Mouse (Mus musculus): ENCODE data around the gene Asic2. TPM values are rescaled to one million over a fixed set of nuclear protein-coding genes. Genes with fewer than 3 reads are reported as not detected.

The Asic2 gene
- total and polyA plus RNA-seq, 2 experiments, result under 0.01 TPM; not detected in 1

GRCm38 (mm10) chr11:81187851-81188250 lies 780.4 kb downstream of the Asic2 start:
- Histone ChIP-seq H3K79me2 (ENCODE audit: control insufficient read depth, insufficient read depth, low read length) (no peaks in the 10 kb centered on the region), H3K36me3 (ENCODE audit: control insufficient read depth, insufficient read depth, low read length) (no peaks in the 10 kb centered on the region), H3K27me3 (ENCODE audit: control insufficient read depth, insufficient read depth, low read length) (no peaks in the 10 kb centered on the region; the same call in 1 of the 2 replicates), H3K27ac (replicated peaks; ENCODE audit: insufficient read depth, low read depth, low read length) (no peak overlapping the region), H3K4me3 (ENCODE audit: insufficient read depth, low read depth, low read length) (no peak overlapping the region), H3K4me1 (ENCODE audit: control insufficient read depth, insufficient read depth, low read length) (no peaks in the 10 kb centered on the region), H3K9ac (ENCODE audit: low read depth, low read length) (no peak overlapping the region)
- no peak for TF ChIP-seq POLR2A (IDR thresholded peaks at IDR 0.05; ENCODE audit: extremely low read depth, insufficient read depth, low read length)
- DNase-seq (ENCODE audit: extremely low read depth, low read depth, low spot score), result no peak
- 73% methylated on average over 3 of the region's 3 CpGs for WGBS

GRCm38 (mm10) chr11:81184721-81185120 lies 783.5 kb downstream of the Asic2 start:
- Histone ChIP-seq H3K36me3 (ENCODE audit: control insufficient read depth, insufficient read depth, low read length) (no peaks in the 10 kb centered on the region), H3K79me2 (ENCODE audit: control insufficient read depth, insufficient read depth, low read length) (no peaks in the 10 kb centered on the region), H3K9ac (ENCODE audit: low read depth, low read length) (no peak overlapping the region), H3K4me3 (ENCODE audit: insufficient read depth, low read depth, low read length) (no peak overlapping the region), H3K27me3 (ENCODE audit: control insufficient read depth, insufficient read depth, low read length) (no peaks in the 10 kb centered on the region; the same call in 1 of the 2 replicates), H3K27ac (replicated peaks; ENCODE audit: insufficient read depth, low read depth, low read length) (no peak overlapping the region), H3K4me1 (ENCODE audit: control insufficient read depth, insufficient read depth, low read length) (no peaks in the 10 kb centered on the region)
- DNase-seq (ENCODE audit: extremely low read depth, low read depth, low spot score), result no peak
- TF ChIP-seq CTCF (IDR thresholded peaks at IDR 0.05; ENCODE audit: low read depth, low read length), result no peak
- TF ChIP-seq POLR2A (IDR thresholded peaks at IDR 0.05; ENCODE audit: extremely low read depth, insufficient read depth, low read length), result no peak
- 81% methylated on average over 7 of the region's 7 CpGs for WGBS

DNA sequence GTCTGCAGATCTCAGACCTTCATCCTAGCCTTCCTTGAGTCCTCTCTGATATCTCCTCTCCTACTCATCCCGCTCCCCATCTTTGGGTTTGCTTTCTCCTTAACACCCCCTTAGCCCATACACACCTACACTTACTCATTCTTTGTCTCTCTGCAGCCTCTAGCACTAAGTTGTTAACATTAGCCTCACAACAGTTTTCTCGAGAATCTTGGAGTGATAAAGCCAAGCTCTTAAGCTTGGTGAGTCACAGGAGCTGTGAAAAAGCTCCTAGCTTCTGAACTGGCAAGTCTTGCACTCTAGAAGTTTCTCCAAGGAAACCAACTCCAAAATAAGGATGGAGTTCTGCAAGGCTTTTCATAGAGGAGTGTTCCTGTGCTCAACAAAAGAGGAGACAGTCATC lies 803.4 kb downstream of the Asic2 start:
- H3K4me3 ChIP-seq (ENCODE audit: insufficient read depth, low read depth, low read length), result no peak overlapping the region
- no peak for DNase-seq (ENCODE audit: extremely low read depth, low read depth, low spot score)
- no peak overlapping the region for H3K9ac ChIP-seq (ENCODE audit: low read depth, low read length)
- H3K27ac ChIP-seq (replicated peaks; ENCODE audit: insufficient read depth, low read depth, low read length), result no peak overlapping the region
- H3K79me2 ChIP-seq (ENCODE audit: control insufficient read depth, insufficient read depth, low read length), result no peaks in the 10 kb centered on the region
- no peaks in the 10 kb centered on the region for H3K36me3 ChIP-seq (ENCODE audit: control insufficient read depth, insufficient read depth, low read length)
- peaks cover 2% of the 10 kb centered on the region; the same call in 1 of the 2 replicates for H3K27me3 ChIP-seq (ENCODE audit: control insufficient read depth, insufficient read depth, low read length)
- TF ChIP-seq POLR2A (IDR thresholded peaks at IDR 0.05; ENCODE audit: extremely low read depth, insufficient read depth, low read length) (no peak), CTCF (IDR thresholded peaks at IDR 0.05; ENCODE audit: low read depth, low read length) (no peak)
- 76% methylated on average over 2 of the region's 2 CpGs for WGBS
- no peaks in the 10 kb centered on the region for H3K4me1 ChIP-seq (ENCODE audit: control insufficient read depth, insufficient read depth, low read length)

GRCm38 (mm10) chr11:81163056-81163455 lies 805.2 kb downstream of the Asic2 start:
- Histone ChIP-seq H3K27me3 (ENCODE audit: control insufficient read depth, insufficient read depth, low read length) (peaks cover 2% of the 10 kb centered on the region; the same call in 1 of the 2 replicates), H3K4me1 (ENCODE audit: control insufficient read depth, insufficient read depth, low read length) (no peaks in the 10 kb centered on the region), H3K27ac (replicated peaks; ENCODE audit: insufficient read depth, low read depth, low read length) (no peak overlapping the region), H3K79me2 (ENCODE audit: control insufficient read depth, insufficient read depth, low read length) (no peaks in the 10 kb centered on the region), H3K36me3 (ENCODE audit: control insufficient read depth, insufficient read depth, low read length) (no peaks in the 10 kb centered on the region), H3K9ac (ENCODE audit: low read depth, low read length) (no peak overlapping the region), H3K4me3 (ENCODE audit: insufficient read depth, low read depth, low read length) (no peak overlapping the region)
- 60% methylated on average over 4 of the region's 4 CpGs for WGBS
- no peak for DNase-seq (ENCODE audit: extremely low read depth, low read depth, low spot score)
- TF ChIP-seq CTCF (IDR thresholded peaks at IDR 0.05; ENCODE audit: low read depth, low read length) (no peak), POLR2A (IDR thresholded peaks at IDR 0.05; ENCODE audit: extremely low read depth, insufficient read depth, low read length) (no peak)

DNA sequence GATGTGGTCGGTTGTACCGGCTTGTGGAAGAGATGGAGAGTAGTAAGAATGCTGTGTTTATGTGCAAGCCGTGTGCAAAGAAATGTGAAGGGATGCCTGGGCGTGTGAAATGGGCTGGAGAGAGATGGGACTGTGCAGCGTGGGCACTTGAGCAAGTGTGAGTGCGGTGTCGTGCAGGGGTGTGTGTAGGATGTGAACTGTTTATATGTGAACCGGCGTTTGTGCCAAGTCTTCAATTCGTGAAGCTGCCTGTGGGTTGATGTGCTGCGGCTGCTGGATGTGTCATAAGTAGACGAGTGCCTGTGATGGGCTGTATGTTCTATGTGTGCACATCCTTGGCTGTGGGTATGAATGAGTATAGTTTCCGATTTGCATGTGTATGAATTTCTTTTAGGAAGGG lies 814.4 kb downstream of the Asic2 start:
- DNase-seq (ENCODE audit: extremely low read depth, low read depth, low spot score), result no peak
- Histone ChIP-seq H3K4me3 (ENCODE audit: insufficient read depth, low read depth, low read length) (no peak overlapping the region), H3K9ac (ENCODE audit: low read depth, low read length) (no peak overlapping the region), H3K27me3 (ENCODE audit: control insufficient read depth, insufficient read depth, low read length) (peaks cover 21% of the 10 kb centered on the region), H3K27ac (replicated peaks; ENCODE audit: insufficient read depth, low read depth, low read length) (no peak overlapping the region), H3K36me3 (ENCODE audit: control insufficient read depth, insufficient read depth, low read length) (no peaks in the 10 kb centered on the region), H3K79me2 (ENCODE audit: control insufficient read depth, insufficient read depth, low read length) (no peaks in the 10 kb centered on the region), H3K4me1 (ENCODE audit: control insufficient read depth, insufficient read depth, low read length) (no peaks in the 10 kb centered on the region)
- no peak for TF ChIP-seq POLR2A (IDR thresholded peaks at IDR 0.05; ENCODE audit: extremely low read depth, insufficient read depth, low read length)
- TF ChIP-seq CTCF (IDR thresholded peaks at IDR 0.05; ENCODE audit: low read depth, low read length), result no peak
- 25% methylated on average over 13 of the region's 13 CpGs for WGBS

DNA sequence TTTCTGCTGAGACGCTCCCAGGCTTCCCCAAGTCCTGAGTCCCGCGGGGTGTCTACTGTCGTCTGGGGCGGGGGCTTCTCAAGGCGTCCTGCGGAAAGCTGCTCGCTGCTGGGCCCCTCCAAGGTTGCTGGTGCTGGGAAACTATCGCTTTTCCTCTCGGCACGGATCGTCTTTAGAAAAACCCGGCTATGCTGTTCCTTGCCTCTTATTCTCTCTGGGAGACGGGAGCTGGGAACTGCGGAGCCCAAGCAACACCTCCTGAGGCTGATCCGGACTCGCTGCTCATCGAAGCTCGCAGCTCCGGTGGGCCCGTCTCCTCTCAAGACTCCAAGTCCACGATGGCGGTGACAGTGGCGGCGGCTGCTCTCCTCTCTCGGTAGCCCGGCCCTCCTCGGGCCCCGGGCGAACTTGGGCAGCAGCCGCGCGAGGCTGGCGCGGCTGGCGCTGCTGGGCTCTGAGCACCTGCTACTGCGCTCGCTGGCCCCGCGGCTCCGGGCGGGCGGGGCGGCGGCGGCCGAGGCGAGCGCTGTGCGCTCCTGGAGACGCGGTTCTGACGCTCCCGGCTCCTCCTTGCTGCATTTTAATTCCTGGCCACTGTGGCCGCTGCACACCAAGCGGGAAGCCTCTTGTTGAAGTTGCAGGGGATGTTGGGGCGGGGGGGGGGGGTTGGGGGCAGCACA lies 815.0 kb downstream of the Asic2 start:
- no peak overlapping the region for H3K27ac ChIP-seq (replicated peaks; ENCODE audit: insufficient read depth, low read depth, low read length)
- H3K27me3 ChIP-seq (ENCODE audit: control insufficient read depth, insufficient read depth, low read length), result peaks cover 21% of the 10 kb centered on the region
- no peaks in the 10 kb centered on the region for H3K79me2 ChIP-seq (ENCODE audit: control insufficient read depth, insufficient read depth, low read length)
- H3K4me1 ChIP-seq (ENCODE audit: control insufficient read depth, insufficient read depth, low read length), result no peaks in the 10 kb centered on the region
- no peak overlapping the region for H3K4me3 ChIP-seq (ENCODE audit: insufficient read depth, low read depth, low read length)
- H3K9ac ChIP-seq (ENCODE audit: low read depth, low read length), result no peak overlapping the region
- no peaks in the 10 kb centered on the region for H3K36me3 ChIP-seq (ENCODE audit: control insufficient read depth, insufficient read depth, low read length)
- no peak for DNase-seq (ENCODE audit: extremely low read depth, low read depth, low spot score)
- WGBS, result 1% methylated on average over 57 of the region's 57 CpGs
- TF ChIP-seq POLR2A (IDR thresholded peaks at IDR 0.05; ENCODE audit: extremely low read depth, insufficient read depth, low read length) (no peak), CTCF (IDR thresholded peaks at IDR 0.05; ENCODE audit: low read depth, low read length) (no peak)

All from liver, adult 2 months (tissue).